Mouse (Mus musculus): Measurements from ENCODE around the gene Atp5s.
A peak's percentile ranks its signal among the peaks of the same experiment; 100 is the strongest.

Atp5s gene

GRCm38 (mm10) chr12:69724711-69725460 is at the start of gene Atp5s, which contains the start of gene L2hgdh:
Gene Atp5s, plus strand, starts transcription at chr12:69724950.
Gene L2hgdh, minus strand, starts transcription at chr12:69724873.
- peak; percentile 98 for DNase-seq

DNA sequence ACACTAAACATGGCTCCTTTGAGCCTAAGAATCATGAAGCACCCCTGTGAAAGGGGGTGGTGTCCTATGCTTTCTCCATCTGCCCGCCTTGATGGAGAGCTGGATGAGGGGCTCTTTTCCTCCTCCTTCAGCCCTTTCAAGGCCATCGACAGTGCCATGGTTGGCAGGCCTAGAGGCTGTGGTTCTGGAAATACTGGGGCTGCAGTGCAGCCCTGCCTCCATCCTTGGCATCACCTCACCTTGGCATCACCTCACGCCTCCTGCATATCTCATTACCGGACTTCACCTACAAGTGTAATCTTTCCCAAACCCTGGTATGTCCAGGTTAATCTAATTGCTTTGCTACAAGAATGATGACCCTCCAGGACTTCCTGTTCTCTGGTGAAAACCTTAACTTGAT is 48.6 kb upstream of the Atp5s start:
- no peak for DNase-seq

DNA sequence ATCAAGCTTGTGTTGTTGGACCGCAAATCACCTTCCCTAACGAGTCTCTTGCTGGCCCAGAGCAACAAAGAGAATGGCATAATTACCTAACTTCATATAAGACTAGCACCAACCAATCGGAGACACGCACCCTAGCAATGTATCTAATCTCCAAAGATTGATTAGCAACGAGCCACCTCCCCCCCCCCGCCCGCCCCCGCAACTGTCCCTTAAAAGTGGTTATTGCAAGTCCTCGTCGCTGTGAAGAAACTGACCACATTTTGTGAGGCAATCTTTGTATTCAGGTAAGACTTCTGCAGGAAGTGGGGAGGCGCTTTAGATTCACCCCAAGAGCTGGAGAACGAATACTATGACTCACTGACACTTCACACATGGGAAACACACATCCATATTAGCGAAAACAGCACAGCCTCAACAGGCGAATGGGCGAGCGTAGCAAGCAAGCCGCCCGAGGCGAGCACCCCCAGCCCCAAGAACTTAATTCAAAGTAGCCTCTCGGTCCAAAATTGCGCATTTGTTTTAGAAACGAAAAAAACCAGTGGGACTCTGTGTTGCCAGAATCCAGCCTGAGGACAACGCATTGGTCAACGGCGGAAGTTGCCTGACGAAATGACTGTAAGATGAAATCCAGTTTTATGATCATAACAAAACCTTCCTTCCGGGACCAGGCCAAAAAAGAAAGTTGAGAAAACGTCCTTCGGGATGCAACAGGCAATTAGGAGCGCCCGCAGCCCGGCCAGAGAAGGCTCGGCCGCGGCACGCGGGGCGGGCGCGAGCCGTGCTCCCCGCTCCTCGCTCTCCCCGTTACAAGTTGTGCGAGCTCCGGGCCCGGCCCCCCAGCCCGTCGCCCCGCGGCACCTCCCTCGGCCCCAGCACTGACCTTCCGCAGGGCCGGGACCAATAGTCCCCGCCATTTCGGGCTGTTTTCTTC is 43.9 kb upstream of the Atp5s start:
- DNase-seq, result peak; percentile 62

DNA sequence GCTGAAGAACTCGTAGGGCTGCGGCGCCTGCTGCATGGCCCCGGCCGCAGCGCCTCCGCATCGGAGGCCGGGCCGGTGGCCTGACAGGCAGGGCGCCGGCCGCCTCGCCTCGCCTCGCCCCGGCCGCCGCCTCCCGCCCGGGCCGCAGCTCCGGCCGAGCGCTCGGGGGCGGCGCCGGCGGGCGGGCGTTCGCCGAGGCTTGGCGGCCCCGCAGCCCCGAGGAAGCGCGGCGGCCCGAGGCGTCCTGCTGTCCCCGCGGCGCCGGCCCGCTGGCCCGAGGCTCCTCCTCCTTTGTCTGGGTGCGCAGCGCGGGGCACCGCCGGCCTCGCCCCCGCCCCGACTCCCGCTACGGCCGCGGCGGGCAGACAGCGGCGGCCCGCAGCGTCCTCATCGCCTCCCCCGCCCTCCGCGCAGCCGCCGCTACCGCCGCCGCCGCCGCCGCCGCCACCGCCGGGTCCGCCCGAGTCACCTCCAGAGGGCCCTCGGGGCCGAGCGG is 43.1 kb upstream of the Atp5s start, which contains the start of gene Sos2:
Sos2 (minus strand) TSS at position 287 of the 496 bp plus-strand sequence.
- peak; percentile 75 for DNase-seq

- peak; percentile 91 for DNase-seq
Observed at GRCm38 (mm10) chr12:69682065-69682787, 42.5 kb upstream of the Atp5s start.

DNA sequence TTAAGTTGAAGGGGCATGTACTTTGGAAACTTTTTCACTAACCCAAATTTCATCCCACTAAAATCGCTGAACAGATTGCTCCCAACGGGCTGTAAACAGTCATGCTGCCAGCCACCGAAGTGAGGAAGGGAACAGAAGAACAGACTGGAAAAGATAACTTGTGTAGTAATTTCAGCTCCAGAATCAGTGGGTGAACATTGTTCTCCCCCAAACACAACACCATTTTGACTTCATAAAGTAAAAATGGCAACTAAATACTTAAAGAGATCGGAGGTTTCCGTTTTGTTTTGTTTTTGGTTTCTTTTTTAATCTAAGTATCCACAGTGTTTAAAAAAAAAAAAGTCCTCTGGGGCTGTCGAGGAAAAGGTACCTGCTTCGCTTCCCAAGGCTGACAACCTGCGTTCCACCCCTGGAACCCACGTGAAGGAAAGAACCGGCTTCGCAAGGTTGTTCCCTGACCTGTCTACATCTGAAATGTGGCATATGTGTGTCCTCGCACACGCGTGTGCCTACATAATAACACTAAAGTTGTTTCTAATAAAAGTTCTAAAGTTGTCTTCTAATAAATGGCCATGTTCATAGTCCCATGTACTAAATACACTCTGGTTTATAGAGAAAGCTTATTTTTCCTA is 41.8 kb upstream of the Atp5s start:
- peak; percentile 6 for DNase-seq

DNA sequence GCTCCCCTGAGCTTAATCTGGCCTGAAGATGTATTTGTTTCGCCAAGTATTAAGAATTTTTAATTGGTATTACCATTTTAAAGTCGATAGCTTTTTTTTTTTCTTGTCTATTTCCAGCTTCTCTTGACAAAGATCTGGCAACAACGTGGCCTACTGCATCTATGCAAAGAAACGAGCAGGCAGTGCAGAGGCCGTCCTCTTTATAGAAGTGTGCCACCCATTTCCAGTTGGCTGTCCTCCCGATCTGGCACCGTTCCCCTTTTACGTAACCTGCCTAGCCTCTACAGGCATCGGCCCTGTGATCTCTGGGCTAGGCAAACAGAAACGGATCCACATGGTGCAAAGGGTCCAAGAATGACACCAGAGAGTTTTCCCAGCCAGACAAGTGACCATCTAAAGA is 41.2 kb upstream of the Atp5s start:
- peak; percentile 92 for DNase-seq

DNA sequence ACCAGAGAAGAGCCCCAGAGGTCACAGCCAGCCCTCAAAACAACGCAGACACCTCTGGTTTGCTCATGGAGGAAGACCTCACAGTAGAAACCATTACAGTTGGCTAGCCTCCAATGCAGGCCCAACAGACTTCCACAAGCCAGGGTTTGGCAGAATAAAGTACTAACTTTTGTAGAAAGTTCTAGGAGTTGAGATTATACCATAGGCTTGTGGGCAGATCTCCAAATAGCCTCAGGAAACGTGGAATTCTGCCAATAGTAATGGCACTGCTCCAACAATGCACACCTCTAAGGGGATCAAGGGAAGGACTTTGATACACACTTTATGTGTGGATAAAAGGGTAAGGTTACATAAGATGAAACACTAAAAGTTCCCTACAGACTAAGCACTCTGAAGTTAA is 36.4 kb upstream of the Atp5s start:
- DNase-seq, result peak; percentile 17

GRCm38 (mm10) chr12:69689094-69689493 is 35.7 kb upstream of the Atp5s start:
- DNase-seq, result no peak

DNA sequence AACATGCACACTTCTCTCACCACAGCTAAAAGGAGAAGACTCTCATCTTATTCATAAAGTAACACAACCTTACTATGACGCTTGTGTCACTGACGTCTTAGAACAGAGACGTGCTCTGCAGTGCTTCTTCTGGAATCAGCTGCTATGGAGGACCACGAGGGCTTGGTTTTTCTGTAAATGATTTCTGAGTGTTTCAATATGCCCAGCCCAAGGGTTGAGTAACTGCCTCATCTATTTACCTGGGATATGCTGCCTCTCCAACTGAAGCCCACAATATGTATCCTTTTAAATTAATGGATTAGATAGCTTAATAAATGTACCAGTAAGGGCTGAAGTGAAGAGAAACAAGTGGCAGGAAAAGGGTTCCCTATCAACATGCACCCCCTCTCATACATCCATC is 34.0 kb upstream of the Atp5s start:
- no peak for DNase-seq

DNA sequence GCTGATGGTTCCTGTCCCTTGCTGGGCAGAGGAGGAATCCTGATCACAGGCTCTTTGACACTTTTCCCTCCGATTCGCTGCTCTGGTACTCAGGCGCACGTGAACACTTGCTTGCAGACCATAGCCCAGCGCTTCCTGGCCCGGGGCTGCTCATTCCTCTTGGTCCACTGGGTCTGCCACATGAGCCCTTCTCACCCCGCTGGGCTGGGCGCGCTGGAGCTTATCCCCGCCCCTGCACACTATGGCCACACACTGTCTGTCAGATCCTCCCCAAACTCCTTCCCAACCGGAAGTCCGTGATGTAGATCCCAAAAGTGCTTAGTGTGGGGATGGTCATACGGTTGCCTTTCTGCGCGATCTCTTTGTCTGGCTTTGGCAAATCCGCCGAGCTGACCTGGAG is 31.3 kb upstream of the Atp5s start:
- DNase-seq, result no peak

GRCm38 (mm10) chr12:69696746-69697145 is 28.0 kb upstream of the Atp5s start:
- DNase-seq, result peak; percentile 81

DNA sequence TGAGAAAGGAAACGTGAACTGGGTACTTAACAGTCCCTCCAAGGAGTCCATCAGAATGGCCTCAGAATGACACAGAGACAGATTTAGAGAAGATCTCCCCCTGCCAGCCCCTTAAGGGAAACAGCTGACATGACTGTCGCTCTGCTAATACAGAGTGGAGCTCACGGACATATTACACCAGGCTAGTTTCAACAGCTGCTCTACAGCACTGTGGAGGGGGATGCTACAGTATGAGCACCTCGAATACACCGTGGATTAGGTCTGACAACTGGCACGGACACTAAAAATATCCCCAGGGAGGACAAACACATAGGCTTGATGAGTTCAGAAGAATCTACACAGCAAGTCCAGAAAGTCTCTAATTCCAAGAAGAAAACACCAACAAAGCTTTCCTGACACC is 26.4 kb upstream of the Atp5s start:
- DNase-seq, result no peak

- no peak for DNase-seq
Observed at GRCm38 (mm10) chr12:69704799-69705458, 19.8 kb upstream of the Atp5s start.

GRCm38 (mm10) chr12:69713628-69714027 is 11.1 kb upstream of the Atp5s start:
- DNase-seq, result no peak

DNA sequence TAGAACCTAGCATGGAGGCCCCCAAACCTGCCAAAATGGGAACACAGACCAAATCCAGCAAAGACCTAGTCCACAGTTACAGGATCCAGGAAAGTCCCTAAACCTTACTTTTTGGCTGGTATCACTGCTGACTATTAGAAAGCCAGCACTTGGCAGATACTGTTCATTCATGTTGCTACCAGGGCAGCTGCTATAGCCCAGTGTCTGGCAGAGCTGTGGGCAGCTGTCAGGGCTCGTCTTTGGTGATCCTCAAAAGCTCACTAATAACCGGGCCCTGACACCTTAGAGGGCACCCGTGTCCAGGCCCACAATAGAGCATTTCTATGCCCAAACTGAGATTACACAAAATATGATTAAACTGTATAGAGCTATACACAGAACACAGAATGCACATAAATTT is 1.9 kb upstream of the Atp5s start:
- no peak for DNase-seq

- no peak for DNase-seq
Observed at GRCm38 (mm10) chr12:69723376-69723775, 1.4 kb upstream of the Atp5s start.

GRCm38 (mm10) chr12:69724018-69724710 is 586 bp upstream of the Atp5s start:
- DNase-seq, result no peak

GRCm38 (mm10) chr12:69729246-69729645 is 4.5 kb downstream of the Atp5s start:
- no peak for DNase-seq

GRCm38 (mm10) chr12:69730306-69730705 is 5.6 kb downstream of the Atp5s start:
- no peak for DNase-seq

GRCm38 (mm10) chr12:69732221-69732620 is 7.5 kb downstream of the Atp5s start:
- no peak for DNase-seq

Measured in lung, postnatal 10 days (tissue).